Mouse (Mus musculus) spleen, postnatal 14 days (tissue): ENCODE data around the gene Btbd35f17.
"Not testable (repeated sequence)": the region's sequence is repeated elsewhere in the genome, so short reads cannot be mapped to it uniquely, and the experiment has no call there.

Experiments used
- DNase-seq, 2 experiments: peaks; one replicate each; pipeline ENCODE4 v3.0.0; 2021 to 2022; ENCODE audit warnings: low spot score in 2 of 2

The Btbd35f17 gene

DNA sequence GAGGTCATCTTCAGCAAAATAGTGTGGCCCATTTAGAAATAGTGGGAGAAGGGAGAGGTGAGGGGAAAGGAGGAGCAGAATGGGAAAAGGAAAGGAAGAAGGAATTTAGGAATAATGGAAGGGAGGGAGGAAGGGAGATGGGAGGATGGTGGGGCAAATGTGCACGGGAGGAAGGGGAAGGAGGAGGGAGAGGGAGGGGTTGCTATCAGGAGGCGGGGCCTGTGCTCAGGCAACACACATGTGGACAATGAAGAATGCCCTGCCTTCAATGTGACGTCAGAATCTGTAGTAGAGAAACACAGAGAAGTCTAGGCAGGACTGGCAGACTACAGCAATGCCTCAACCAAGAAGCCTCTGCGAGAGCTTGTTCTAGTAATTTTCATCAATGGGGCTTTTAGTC lies at the start of gene Btbd35f17:
TSS of gene Btbd35f17 (plus strand) at position 301 of the 400 bp plus-strand sequence.
- not testable (repeated sequence) for DNase-seq
